Mouse (Mus musculus): ENCODE measurements around the gene Itga11. TPM values are rescaled to one million over a fixed set of nuclear protein-coding genes. Genes with fewer than 3 reads are reported as not detected.

Itga11 gene
- not detected in 2 replicates for total RNA-seq (2023)

GRCm38 (mm10) chr9:62677641-62678549 lies at the start of gene Itga11:
Gene Itga11 (plus strand): TSS chr9:62677826.

GRCm38 (mm10) chr9:62811516-62812121 lies 134.0 kb downstream of the Itga11 start, which contains the start of gene Fem1b:
Gene Fem1b (minus strand): TSS chr9:62811934.

Other genes starting within 250 kb of the Itga11 start
- not detected in 2 replicates for gene Coro2b, start 140.8 kb upstream of the Itga11 start, total RNA-seq (2023)
- 9.8 and 10.1 TPM in 2 replicates for gene Fem1b, start 134.1 kb downstream of the Itga11 start, total RNA-seq (2023)
- gene Cln6, start 161.0 kb downstream of the Itga11 start, total RNA-seq (2023) = 16.7 and 17.3 TPM in 2 replicates
- not detected in 2 replicates for gene Calml4, start 180.3 kb downstream of the Itga11 start, total RNA-seq (2023)